Mouse (Mus musculus) ES-E14 (cell line): ENCODE measurements around the gene Palld. TPM values are rescaled to one million over a fixed set of nuclear protein-coding genes. Genes with fewer than 3 reads are reported as not detected.

Experiments used
- DNase-seq: peaks from one replicate; pipeline ENCODE4 v3.0.0-alpha.2; 2013; ENCODE audit warnings: low read depth, low spot score
- H3K27ac ChIP-seq: 2 replicates; pipeline ENCODE4 v1.5.1; 2012; ENCODE audit warnings: low read depth, mild to moderate bottlenecking, low read length, moderate library complexity, mixed read lengths; ENCODE audit not compliant: poor library complexity, insufficient read depth, severe bottlenecking
- H3K36me3 ChIP-seq: 2 replicates; pipeline ENCODE4 v1.6.1; 2012; ENCODE audit warnings: mild to moderate bottlenecking, low read length, moderate library complexity, mixed read lengths; ENCODE audit not compliant: control insufficient read depth, poor library complexity, insufficient read depth, severe bottlenecking
- H3K4me1 ChIP-seq, 2 experiments: fragments of 150-350 bp in 1 of 2; sonication (generic) in 1 of 2; 2 replicates each; pipeline ENCODE4 v1.6.1; 2012; ENCODE audit warnings: low read length in 2 of 2, mild to moderate bottlenecking in 1 of 2, mixed read lengths in 1 of 2; ENCODE audit not compliant: control insufficient read depth in 2 of 2, insufficient read depth in 2 of 2, poor library complexity in 1 of 2
- H3K4me3 ChIP-seq, 2 experiments: fragments of 150-350 bp in 1 of 2; sonication (generic) in 1 of 2; 2 replicates each; pipeline ENCODE4 v1.5.1; 2012; ENCODE audit warnings: low read length in 2 of 2, low read depth in 1 of 2, mild to moderate bottlenecking in 1 of 2, mixed read lengths in 1 of 2; ENCODE audit not compliant: insufficient read depth in 1 of 2, poor library complexity in 1 of 2, severe bottlenecking in 1 of 2
- H3K9ac ChIP-seq: 2 replicates; pipeline ENCODE4 v1.6.1; 2012; ENCODE audit warnings: low read depth, mild to moderate bottlenecking, low read length, mixed read lengths; ENCODE audit not compliant: poor library complexity, insufficient read depth, severe bottlenecking
- H3K9me3 ChIP-seq: fragments of 150-350 bp; sonication (generic); 2 replicates; pipeline ENCODE4 v1.6.1; 2012; ENCODE audit warnings: low read depth, mild to moderate bottlenecking, low read length; ENCODE audit not compliant: control insufficient read depth, insufficient read depth
- CHD2 ChIP-seq: IDR thresholded peaks from 2 replicates; pipeline ENCODE4 v1.6.1; 2014; ENCODE audit warnings: mild to moderate bottlenecking, low read depth, low read length, inconsistent platforms
- HCFC1 ChIP-seq: IDR thresholded peaks from 2 replicates; pipeline ENCODE4 v1.6.1; 2012; ENCODE audit warnings: low read length, inconsistent platforms, borderline replicate concordance; ENCODE audit not compliant: insufficient read depth
- MAFK ChIP-seq: IDR thresholded peaks from 2 replicates; pipeline ENCODE4 v1.6.1; 2014; ENCODE audit warnings: mild to moderate bottlenecking, low read depth, low read length, inconsistent platforms; ENCODE audit not compliant: insufficient read depth
- ZC3H11A ChIP-seq: IDR thresholded peaks from 2 replicates; pipeline ENCODE4 v1.6.1; 2012; ENCODE audit warnings: low read depth, mild to moderate bottlenecking, inconsistent platforms, low read length, borderline replicate concordance
- ZNF384 ChIP-seq: IDR thresholded peaks from 2 replicates; pipeline ENCODE4 v1.6.1; 2012; ENCODE audit warnings: low read depth, low read length, inconsistent platforms
- in situ Hi-C, 2 experiments: fragments of 600-800 bp; cut with MboI; formaldehyde crosslinking; loops; one replicate each; pipeline ENCODE4 v1.15.1; 2025; ENCODE audit warnings: low sequenced_read_pairs in 2 of 2, inconsistent platforms in 1 of 2; ENCODE audit not compliant: unreplicated experiment in 2 of 2
- total RNA-seq: library from RNA; depleted of rRNA; stranded (reverse); fragments of 300-350 nt; gene quantifications from 2 replicates; pipeline ENCODE4 v1.2.3, GENCODE M21; 2012

The Palld gene
- total RNA-seq, 1 experiment, result 36.3 TPM

GRCm38 (mm10) chr8:61924518-61924917 lies 22.0 kb upstream of the Palld start:
- TF ChIP-seq MAFK, result no peak
- TF ChIP-seq CHD2, result no peak
- TF ChIP-seq ZC3H11A, result no peak
- no peak for TF ChIP-seq ZNF384
- TF ChIP-seq HCFC1, result no peak
- H3K4me3 ChIP-seq, result no peak overlapping the region
- peaks cover 3 to 5% of the 10 kb centered on the region in 2 experiments; a peak in 2 of 4 replicates for H3K4me1 ChIP-seq
- DNase-seq, result no peak
- H3K9me3 ChIP-seq, result no peaks in the 10 kb centered on the region
- no peak overlapping the region for H3K9ac ChIP-seq
- in situ Hi-C loops, result no loop called here
- H3K27ac ChIP-seq, result no peak overlapping the region
- no peaks in the 10 kb centered on the region for H3K36me3 ChIP-seq

GRCm38 (mm10) chr8:61921454-61922054 lies 19.1 kb upstream of the Palld start:
- in situ Hi-C loops, result no loop called here
- no peak for TF ChIP-seq ZNF384
- TF ChIP-seq MAFK, result no peak
- TF ChIP-seq ZC3H11A, result no peak
- no peak for DNase-seq

GRCm38 (mm10) chr8:61920389-61920788 lies 17.9 kb upstream of the Palld start:
- TF ChIP-seq MAFK, result no peak
- TF ChIP-seq ZC3H11A, result no peak
- no peak for TF ChIP-seq CHD2
- TF ChIP-seq HCFC1, result no peak
- TF ChIP-seq ZNF384, result no peak
- H3K9ac ChIP-seq, result no peak overlapping the region
- no peaks in the 10 kb centered on the region for H3K36me3 ChIP-seq
- no peak overlapping the region for H3K4me3 ChIP-seq
- H3K4me1 ChIP-seq, result no peaks in the 10 kb centered on the region
- in situ Hi-C loops, result no loop called here
- DNase-seq, result no peak
- no peak overlapping the region for H3K27ac ChIP-seq
- H3K9me3 ChIP-seq, result no peaks in the 10 kb centered on the region

More at GRCm38 (mm10) chr8:61921454-61922054, 19.1 kb upstream of the Palld start:
- Histone ChIP-seq H3K4me1 (no peaks in the 10 kb centered on the region), H3K9me3 (no peaks in the 10 kb centered on the region), H3K36me3 (no peaks in the 10 kb centered on the region), H3K4me3 (no peak overlapping the region), H3K9ac (no peak overlapping the region), H3K27ac (no peak overlapping the region)

GRCm38 (mm10) chr8:61919145-61919788 lies 16.8 kb upstream of the Palld start:
- in situ Hi-C loops, result no loop called here
- no peaks in the 10 kb centered on the region for H3K9me3 ChIP-seq
- H3K9ac ChIP-seq, result no peak overlapping the region
- H3K27ac ChIP-seq, result no peak overlapping the region
- no peak for TF ChIP-seq HCFC1
- no peak for DNase-seq
- H3K36me3 ChIP-seq, result no peaks in the 10 kb centered on the region
- no peaks in the 10 kb centered on the region for H3K4me1 ChIP-seq
- no peak overlapping the region for H3K4me3 ChIP-seq

GRCm38 (mm10) chr8:61917287-61917686 lies 14.8 kb upstream of the Palld start:
- in situ Hi-C loops, result no loop called here
- no peak for DNase-seq
- no peak overlapping the region for H3K4me3 ChIP-seq
- TF ChIP-seq HCFC1, result no peak
- no peak for TF ChIP-seq MAFK
- TF ChIP-seq CHD2, result no peak
- no peak for TF ChIP-seq ZC3H11A
- no peak for TF ChIP-seq ZNF384
- no peak overlapping the region for H3K27ac ChIP-seq
- H3K4me1 ChIP-seq, result no peaks in the 10 kb centered on the region
- no peaks in the 10 kb centered on the region for H3K9me3 ChIP-seq
- H3K9ac ChIP-seq, result no peak overlapping the region
- no peaks in the 10 kb centered on the region for H3K36me3 ChIP-seq
